Mouse (Mus musculus) E14TG2a.4 (cell line): ENCODE measurements at regions not wholly inside any gene's neighbourhood (a gene's known extent, or its start where the extent isn't known, plus 50 kb on each side); places are given as distances from the start of the nearest gene placed in this dataset.

ENCODE experiments used
- CTCF ChIP-seq: conservative IDR thresholded peaks from 2 replicates; pipeline ENCODE4 v1.5.1; 2014; ENCODE audit warnings: low read length
- NANOG ChIP-seq: IDR thresholded peaks from 2 replicates; pipeline ENCODE4 v1.6.1; 2014; ENCODE audit warnings: borderline replicate concordance, low read length, mixed read lengths
- POU5F1 ChIP-seq: IDR thresholded peaks from 2 replicates; pipeline ENCODE4 v1.6.1; 2014; ENCODE audit warnings: low read length, borderline replicate concordance

DNA sequence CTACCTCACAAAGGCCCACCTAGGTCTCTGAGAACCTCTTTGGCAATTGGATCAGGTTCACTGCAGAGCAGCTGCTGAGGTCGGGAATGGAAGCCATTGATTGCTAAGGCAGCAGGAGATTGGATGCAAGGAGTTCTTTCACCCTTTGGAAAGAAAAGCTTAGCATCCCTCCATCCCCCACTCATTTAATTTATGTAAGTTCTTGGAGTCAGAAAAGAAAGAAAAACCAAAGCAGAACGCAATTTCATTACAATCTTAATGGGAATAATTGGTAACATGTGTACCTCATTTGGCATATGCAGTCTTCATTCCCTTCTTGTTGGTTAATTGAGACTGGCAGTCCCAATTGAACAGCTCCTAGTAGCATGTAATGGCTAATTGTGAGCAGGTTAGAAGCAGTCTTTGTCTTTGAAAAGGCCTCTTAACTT is 96.4 kb downstream of the Dusp6 start:
- TF ChIP-seq CTCF (no peak), NANOG (no peak), POU5F1 (no peak)
